Mouse (Mus musculus) MEL (cell line): ENCODE measurements around the gene Vgll4. TPM values are rescaled to one million over a fixed set of nuclear protein-coding genes. Genes with fewer than 3 reads are reported as not detected.
"Not testable (repeated sequence)": the region's sequence is repeated elsewhere in the genome, so short reads cannot be mapped to it uniquely, and the experiment has no call there.

Experiments used
- DNase-seq: peaks from one replicate; pipeline ENCODE4 v3.0.0; 2011; ENCODE audit warnings: low read depth, low spot score
- H3K27ac ChIP-seq: 2 replicates; pipeline ENCODE4 v1.5.1; 2012; ENCODE audit warnings: low read depth, mild to moderate bottlenecking, control low read depth, low read length, moderate library complexity; ENCODE audit not compliant: control insufficient read depth
- H3K27me3 ChIP-seq, 2 experiments: fragments of 150-350 bp in 1 of 2; sonication (generic) in 1 of 2; 2 replicates each; pipeline ENCODE4 v1.6.1; 2012; ENCODE audit warnings: low read length in 2 of 2, mild to moderate bottlenecking in 2 of 2, improper control_type of control experiment in 1 of 2, moderate library complexity in 1 of 2; ENCODE audit not compliant: insufficient read depth in 2 of 2, control insufficient read depth in 1 of 2
- H3K36me3 ChIP-seq, 2 experiments: 2 replicates each; pipeline ENCODE4 v1.6.1; 2012 to 2014; ENCODE audit warnings: low read length in 2 of 2, improper control_type of control experiment in 1 of 2, inconsistent platforms in 1 of 2, mild to moderate bottlenecking in 1 of 2; ENCODE audit not compliant: insufficient read depth in 2 of 2, control insufficient read depth in 1 of 2
- H3K4me1 ChIP-seq, 2 experiments: fragments of 150-350 bp in 1 of 2; sonication (generic) in 1 of 2; 2 replicates each; pipeline ENCODE4 v1.6.1; 2012; ENCODE audit warnings: low read length in 2 of 2, improper control_type of control experiment in 1 of 2, mild to moderate bottlenecking in 1 of 2; ENCODE audit not compliant: insufficient read depth in 2 of 2, control insufficient read depth in 1 of 2
- H3K4me3 ChIP-seq, 2 experiments: fragments of 150-350 bp in 1 of 2; sonication (generic) in 1 of 2; 2 replicates each; pipeline ENCODE4 v1.5.1; 2012; ENCODE audit warnings: low read depth in 2 of 2, low read length in 2 of 2, mild to moderate bottlenecking in 2 of 2, moderate library complexity in 2 of 2, control low read depth in 1 of 2, improper control_type of control experiment in 1 of 2; ENCODE audit not compliant: control insufficient read depth in 1 of 2, insufficient read depth in 1 of 2
- H3K79me2 ChIP-seq: 2 replicates; pipeline ENCODE4 v1.6.1; 2012; ENCODE audit warnings: mild to moderate bottlenecking, low read length, moderate library complexity; ENCODE audit not compliant: control insufficient read depth, poor library complexity, insufficient read depth
- H3K9ac ChIP-seq: 2 replicates; pipeline ENCODE4 v1.6.1; 2012; ENCODE audit warnings: low read depth, mild to moderate bottlenecking, control low read depth, low read length, moderate library complexity; ENCODE audit not compliant: control insufficient read depth, poor library complexity, severe bottlenecking
- H3K9me3 ChIP-seq: fragments of 150-350 bp; sonication (generic); replicated peaks from 2 replicates; pipeline ENCODE4 v1.6.1; 2012; ENCODE audit warnings: mild to moderate bottlenecking, low read length, improper control_type of control experiment, moderate library complexity; ENCODE audit not compliant: insufficient read depth
- CHD2 ChIP-seq: IDR thresholded peaks from 2 replicates; pipeline ENCODE4 v1.6.1; 2011; ENCODE audit warnings: low read length, improper control_type of control experiment
- CTCF ChIP-seq, 3 experiments: IDR thresholded peaks in 2 of 3; conservative IDR thresholded peaks in 1 of 3; 2 replicates each; pipeline ENCODE4 v1.5.1; 2011 to 2012; ENCODE audit warnings: low read length in 3 of 3, low read depth in 2 of 3, mild to moderate bottlenecking in 2 of 3, improper control_type of control experiment in 1 of 3, inconsistent platforms in 1 of 3, mixed read lengths in 1 of 3, moderate library complexity in 1 of 3; ENCODE audit not compliant: control insufficient read depth in 1 of 3, insufficient read depth in 1 of 3, poor library complexity in 1 of 3, severe bottlenecking in 1 of 3
- E2F4 ChIP-seq: IDR thresholded peaks from 2 replicates; pipeline ENCODE4 v1.6.1; 2011; ENCODE audit warnings: low read depth, low read length, improper control_type of control experiment, borderline replicate concordance
- EP300 ChIP-seq, 2 experiments: IDR thresholded peaks; 2 replicates each; pipeline ENCODE4 v1.6.1; 2011; ENCODE audit warnings: improper control_type of control experiment in 2 of 2, low read length in 2 of 2, low read depth in 1 of 2, mild to moderate bottlenecking in 1 of 2
- ETS1 ChIP-seq: IDR thresholded peaks from 2 replicates; pipeline ENCODE4 v1.6.1; 2012; ENCODE audit warnings: low read depth, mild to moderate bottlenecking, inconsistent platforms, low read length, improper control_type of control experiment, moderate library complexity
- HCFC1 ChIP-seq: IDR thresholded peaks from 2 replicates; pipeline ENCODE4 v1.6.1; 2012; ENCODE audit warnings: low read depth, mild to moderate bottlenecking, inconsistent platforms, low read length, improper control_type of control experiment, moderate library complexity
- JUND ChIP-seq: IDR thresholded peaks from 2 replicates; pipeline ENCODE4 v1.6.1; 2011; ENCODE audit warnings: low read depth, mild to moderate bottlenecking, improper control_type of control experiment, low read length
- KAT2A ChIP-seq: conservative IDR thresholded peaks from 2 replicates; pipeline ENCODE4 v1.6.1; 2012; ENCODE audit warnings: low read depth, low read length, improper control_type of control experiment, inconsistent platforms
- MAZ ChIP-seq: IDR thresholded peaks from 2 replicates; pipeline ENCODE4 v1.6.1; 2012; ENCODE audit warnings: low read depth, mild to moderate bottlenecking, inconsistent platforms, low read length, improper control_type of control experiment
- MEF2A ChIP-seq: IDR thresholded peaks from 2 replicates; pipeline ENCODE4 v1.6.1; 2014; ENCODE audit warnings: low read depth, mild to moderate bottlenecking, inconsistent platforms, low read length, improper control_type of control experiment; ENCODE audit not compliant: poor library complexity, insufficient replicate concordance, severe bottlenecking; ENCODE audit errors: extremely low read depth
- MYB ChIP-seq: IDR thresholded peaks from 2 replicates; pipeline ENCODE4 v1.6.1; 2011; ENCODE audit warnings: mild to moderate bottlenecking, low read depth, low read length, improper control_type of control experiment
- MYC ChIP-seq: IDR thresholded peaks from 2 replicates; pipeline ENCODE4 v1.6.1; 2011; ENCODE audit warnings: low read depth, mild to moderate bottlenecking, low read length, improper control_type of control experiment, moderate library complexity
- NELFE ChIP-seq: IDR thresholded peaks from 2 replicates; pipeline ENCODE4 v1.6.1; 2011; ENCODE audit warnings: low read depth, low read length, improper control_type of control experiment
- POLR2AphosphoS2 ChIP-seq: IDR thresholded peaks from 2 replicates; pipeline ENCODE4 v1.6.1; 2011; ENCODE audit warnings: low read length, improper control_type of control experiment
- POLR2AphosphoS5 ChIP-seq: IDR thresholded peaks from 2 replicates; pipeline ENCODE4 v1.6.1; 2012; ENCODE audit warnings: low read depth, borderline replicate concordance, mild to moderate bottlenecking, inconsistent platforms, low read length, moderate library complexity, mixed read lengths
- RAD21 ChIP-seq: IDR thresholded peaks from 2 replicates; pipeline ENCODE4 v1.6.1; 2011; ENCODE audit warnings: mild to moderate bottlenecking, low read depth, low read length, improper control_type of control experiment
- TAL1 ChIP-seq: IDR thresholded peaks from 2 replicates; pipeline ENCODE4 v1.6.1; 2012; ENCODE audit warnings: mild to moderate bottlenecking, inconsistent platforms, low read length, moderate library complexity, mixed read lengths
- TBP ChIP-seq: IDR thresholded peaks from 2 replicates; pipeline ENCODE4 v1.8.0; 2011; ENCODE audit warnings: low read depth, low read length, improper control_type of control experiment
- TCF12 ChIP-seq: IDR thresholded peaks from 2 replicates; pipeline ENCODE4 v1.6.1; 2014; ENCODE audit warnings: low read depth, mild to moderate bottlenecking, inconsistent platforms, low read length, improper control_type of control experiment, moderate library complexity
- USF1 ChIP-seq: IDR thresholded peaks from 2 replicates; pipeline ENCODE4 v1.6.1; 2014; ENCODE audit warnings: low read depth, mild to moderate bottlenecking, inconsistent platforms, low read length, improper control_type of control experiment, moderate library complexity
- ZC3H11A ChIP-seq: IDR thresholded peaks from 2 replicates; pipeline ENCODE4 v1.6.1; 2012; ENCODE audit warnings: low read depth, mild to moderate bottlenecking, inconsistent platforms, low read length, improper control_type of control experiment
- ZKSCAN1 ChIP-seq: IDR thresholded peaks from 2 replicates; pipeline ENCODE4 v1.6.1; 2012; ENCODE audit warnings: low read depth, mild to moderate bottlenecking, inconsistent platforms, low read length, improper control_type of control experiment, moderate library complexity
- ZMIZ1 ChIP-seq: IDR thresholded peaks from 2 replicates; pipeline ENCODE4 v1.6.1; 2012; ENCODE audit warnings: low read depth, mild to moderate bottlenecking, inconsistent platforms, low read length, improper control_type of control experiment, moderate library complexity
- polyA plus RNA-seq, 2 experiments: library from polyadenylated mRNA; stranded (reverse) in 1 of 2; unstranded in 1 of 2; fragments of >175 nt in 1 of 2; fragments of >200 nt in 1 of 2; gene quantifications; 2 replicates each; pipeline versions ENCODE4 v1.2.1 to v1.2.4; 2012; ENCODE audit warnings: low replicate concordance in 2 of 2, low read depth in 1 of 2; ENCODE audit not compliant: insufficient read length in 2 of 2, insufficient read depth in 1 of 2, missing spikeins in 1 of 2
- total RNA-seq: library from RNA; depleted of rRNA; stranded (reverse); fragments of 300-350 nt; gene quantifications from 2 replicates; pipeline ENCODE4 v1.2.3, GENCODE M21; 2012

Vgll4 gene
- total and polyA plus RNA-seq, 3 experiments: 18.1 to 21.5 TPM; not detected in 1

DNA sequence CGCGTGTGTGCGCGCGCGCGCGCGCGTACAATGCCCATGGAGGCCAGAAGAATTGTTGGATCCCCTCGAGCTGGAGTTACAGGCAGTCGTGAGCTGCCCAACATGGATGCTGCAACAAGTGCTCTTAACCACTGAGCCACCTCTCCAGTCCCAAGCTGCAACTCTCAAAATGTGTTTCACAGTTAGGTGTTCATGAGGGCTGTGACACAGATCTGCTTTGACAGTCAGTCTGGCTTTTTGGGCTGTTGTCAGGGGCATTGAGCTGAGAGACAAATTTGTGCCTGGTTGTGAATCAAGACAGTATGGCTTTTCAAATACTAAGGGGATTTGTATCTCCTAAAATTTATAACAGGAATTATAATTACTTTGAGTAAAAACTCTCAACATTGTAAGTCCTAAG lies 78.5 kb downstream of the Vgll4 start:
- H3K36me3 ChIP-seq: no peaks in the 10 kb centered on the region; a peak in 1 of 4 replicates
- TF ChIP-seq ZMIZ1 (no peak), JUND (no peak), E2F4 (no peak), CHD2 (no peak), USF1 (no peak), EP300 (IDR thresholded peaks at IDR 0.05; ENCODE audit: low read depth in 1 of 2, low read length in 2 of 2) (no peak), MEF2A (no peak), TCF12 (no peak), ZKSCAN1 (no peak), KAT2A (no peak), ETS1 (no peak), HCFC1 (no peak)
- DNase-seq: no peak

DNA sequence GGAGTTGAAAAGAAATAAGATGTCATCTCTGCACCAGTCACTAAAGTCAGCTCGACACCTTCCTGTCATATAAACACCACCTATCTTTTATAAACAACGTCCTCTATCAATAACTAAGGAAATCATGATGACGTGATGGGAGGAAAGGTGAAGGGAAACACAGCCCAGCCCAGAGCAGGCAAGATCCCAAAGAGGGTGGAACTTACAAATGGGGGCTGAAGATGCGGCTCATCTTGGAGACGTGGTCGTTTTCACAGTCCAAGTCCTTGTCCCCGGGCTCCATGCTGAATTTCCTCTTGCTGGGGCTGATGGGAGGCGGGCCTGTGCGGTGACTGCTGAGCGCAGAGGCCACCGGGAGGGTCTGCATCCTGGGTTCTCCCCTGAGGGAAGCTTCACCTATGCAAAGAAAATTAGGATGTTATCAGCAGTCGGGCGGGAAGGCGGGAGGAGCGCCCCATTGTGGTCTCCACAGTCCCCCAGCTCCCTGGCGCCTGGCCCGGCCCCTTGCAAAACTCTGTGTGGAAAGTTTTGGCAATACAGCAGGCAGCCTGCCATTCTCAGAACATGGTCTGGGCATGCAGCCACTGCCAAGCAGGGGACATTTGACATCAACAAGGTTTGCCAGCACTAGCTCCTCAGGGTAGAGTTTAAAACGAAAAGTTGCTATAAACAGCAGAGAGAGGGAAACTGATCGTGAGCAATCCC lies 79.2 kb downstream of the Vgll4 start:
- Histone ChIP-seq H3K9ac (no peak overlapping the region), H3K4me3 (no peak overlapping the region), H3K36me3 (no peaks in the 10 kb centered on the region; a peak in 1 of 4 replicates), H3K79me2 (peaks cover 2% of the 10 kb centered on the region; the same call in 1 of the 2 replicates), H3K27ac (no peak overlapping the region), H3K27me3 (no peaks in the 10 kb centered on the region), H3K9me3 (no peaks in the 10 kb centered on the region), H3K4me1 (no peaks in the 10 kb centered on the region)
- no peak for DNase-seq
- TF ChIP-seq POLR2AphosphoS5 (no peak), NELFE (no peak), ZKSCAN1 (no peak), RAD21 (no peak), MAZ (no peak), USF1 (no peak), TBP (no peak), TAL1 (no peak), ZMIZ1 (no peak), MEF2A (no peak), POLR2AphosphoS2 (no peak), CTCF (IDR thresholded peaks at IDR 0.05 in 2 of 3, conservative IDR thresholded peaks at IDR 0.05 in 1 of 3; ENCODE audit: control insufficient read depth in 1 of 3, insufficient read depth in 1 of 3, low read depth in 2 of 3, low read length in 3 of 3, poor library complexity in 1 of 3, severe bottlenecking in 1 of 3) (no peak), ETS1 (no peak), MYC (no peak), ZC3H11A (no peak), MYB (no peak)

More for the DNA sequence above, 78.5 kb downstream of the Vgll4 start:
- no peaks in the 10 kb centered on the region for H3K79me2 ChIP-seq
- H3K4me1 ChIP-seq: no peaks in the 10 kb centered on the region
- H3K4me3 ChIP-seq: no peak overlapping the region
- H3K9me3 ChIP-seq: no peaks in the 10 kb centered on the region
- H3K27ac ChIP-seq: no peak overlapping the region
- no peak overlapping the region for H3K9ac ChIP-seq
- no peaks in the 10 kb centered on the region for H3K27me3 ChIP-seq

GRCm38 (mm10) chr6:114889971-114890370 lies 79.8 kb downstream of the Vgll4 start:
- H3K27me3 ChIP-seq, H3K36me3 ChIP-seq: not testable (repeated sequence)

More at GRCm38 (mm10) chr6:114889971-114890370, 79.8 kb downstream of the Vgll4 start:
- H3K79me2 ChIP-seq, H3K9me3 ChIP-seq, H3K4me3 ChIP-seq, DNase-seq, H3K4me1 ChIP-seq, H3K27ac ChIP-seq, H3K9ac ChIP-seq: not testable (repeated sequence)
